Mouse (Mus musculus) heart, adult 2 months (tissue): Measurements from ENCODE around the gene Gpr68.

Experiments
- CTCF ChIP-seq: fragments of 200-600 bp; IDR thresholded peaks from 2 replicates; pipeline ENCODE4 v1.8.1; 2022; ENCODE audit warnings: antibody characterized with exemption, mild to moderate bottlenecking, moderate library complexity
- POLR2A ChIP-seq: fragments of 200-500 bp; IDR thresholded peaks from 2 replicates; pipeline ENCODE4 v1.6.1; 2011; ENCODE audit warnings: mild to moderate bottlenecking, low read depth, low read length, control low read depth; ENCODE audit not compliant: insufficient read depth

GRCm38 (mm10) chr12:100871841-100872240 lies 36.2 kb downstream of the Gpr68 start:
- TF ChIP-seq POLR2A (no peak), CTCF (no peak)
